Mouse (Mus musculus) left cerebral cortex, postnatal 25 days (tissue): ENCODE results near the gene Agbl3. TPM values are rescaled to one million over a fixed set of nuclear protein-coding genes. Genes with fewer than 3 reads are reported as not detected.

ENCODE experiments used
- DNase-seq, 2 experiments: peaks; one replicate each; pipeline ENCODE4 v3.0.0; 2022; ENCODE audit warnings: low spot score in 2 of 2, mixed read lengths in 1 of 2
- intact Hi-C: fragments of 180-260 bp; cut with DNase I; formaldehyde crosslinking; loops from one replicate; pipeline ENCODE4 v1.15.1; 2025
- total RNA-seq, 2 experiments: library from RNA; stranded (reverse); gene quantifications; 2 replicates each; pipeline ENCODE4 v1.2.3; 2021

The Agbl3 gene
- total RNA-seq, 2 experiments from 2014 or later = 15.6 to 16.7 TPM

- intact Hi-C loops = no loop called here
Measured at GRCm38 (mm10) chr6:34899127-34899526, 118.9 kb downstream of the Agbl3 start.

GRCm38 (mm10) chr6:34900990-34901389 lies 120.8 kb downstream of the Agbl3 start:
- intact Hi-C loops = no loop called here
- DNase-seq = no peak

More at GRCm38 (mm10) chr6:34899127-34899526, 118.9 kb downstream of the Agbl3 start:
- no peak for DNase-seq

GRCm38 (mm10) chr6:34901911-34902444 lies 121.7 kb downstream of the Agbl3 start:
- intact Hi-C loops = no loop called here

GRCm38 (mm10) chr6:34902578-34902977 lies 122.3 kb downstream of the Agbl3 start:
- intact Hi-C loops = no loop called here
- DNase-seq = no peak

More at GRCm38 (mm10) chr6:34901911-34902444, 121.7 kb downstream of the Agbl3 start:
- no peak for DNase-seq

GRCm38 (mm10) chr6:34903441-34903840 lies 123.2 kb downstream of the Agbl3 start:
- intact Hi-C loops = no loop called here
- no peak for DNase-seq

GRCm38 (mm10) chr6:34903851-34904250 lies 123.6 kb downstream of the Agbl3 start:
- DNase-seq = no peak
- intact Hi-C loops = no loop called here

GRCm38 (mm10) chr6:34904361-34904760 lies 124.1 kb downstream of the Agbl3 start:
- intact Hi-C loops = no loop called here
- DNase-seq = no peak

- intact Hi-C loops = no loop called here
- no peak for DNase-seq
Measured at GRCm38 (mm10) chr6:34906125-34906524, 125.9 kb downstream of the Agbl3 start.

GRCm38 (mm10) chr6:34906661-34907060 lies 126.4 kb downstream of the Agbl3 start:
- DNase-seq = peak in 1 of 2 experiments; percentile 20
- intact Hi-C loops = no loop called here

- DNase-seq = no peak
- intact Hi-C loops = no loop called here
Measured at GRCm38 (mm10) chr6:34907121-34907614, 126.9 kb downstream of the Agbl3 start.

- intact Hi-C loops = no loop called here
- no peak for DNase-seq
Measured at GRCm38 (mm10) chr6:34907696-34908260, 127.5 kb downstream of the Agbl3 start.

Other genes starting within 250 kb of the Agbl3 start
- gene Cald1, start 181.9 kb upstream of the Agbl3 start, total RNA-seq = 10 to 100 TPM; 18.4 to 22.0 TPM
- 1 to 10 TPM; 2.0 to 2.4 TPM for gene Tmem140, start 82.7 kb downstream of the Agbl3 start, total RNA-seq
- gene Cyren, start 97.6 kb downstream of the Agbl3 start, total RNA-seq = 1 to 10 TPM; 5.5 to 6.1 TPM
- gene Wdr91, start 130.4 kb downstream of the Agbl3 start, total RNA-seq = 10 to 100 TPM; 28.3 to 36.4 TPM
- not detected for gene Stra8, start 139.7 kb downstream of the Agbl3 start, total RNA-seq
- gene Slc23a4, start 208.0 kb downstream of the Agbl3 start, total RNA-seq = 1 to 10 TPM; 1.0 to 1.6 TPM